Mouse (Mus musculus): Measurements from ENCODE around the gene Nlrx1. TPM values are rescaled to one million over a fixed set of nuclear protein-coding genes. Genes with fewer than 3 reads are reported as not detected.

The Nlrx1 gene
- polyA plus RNA-seq, 1 experiment from 2014 or later: 7.1 TPM

DNA sequence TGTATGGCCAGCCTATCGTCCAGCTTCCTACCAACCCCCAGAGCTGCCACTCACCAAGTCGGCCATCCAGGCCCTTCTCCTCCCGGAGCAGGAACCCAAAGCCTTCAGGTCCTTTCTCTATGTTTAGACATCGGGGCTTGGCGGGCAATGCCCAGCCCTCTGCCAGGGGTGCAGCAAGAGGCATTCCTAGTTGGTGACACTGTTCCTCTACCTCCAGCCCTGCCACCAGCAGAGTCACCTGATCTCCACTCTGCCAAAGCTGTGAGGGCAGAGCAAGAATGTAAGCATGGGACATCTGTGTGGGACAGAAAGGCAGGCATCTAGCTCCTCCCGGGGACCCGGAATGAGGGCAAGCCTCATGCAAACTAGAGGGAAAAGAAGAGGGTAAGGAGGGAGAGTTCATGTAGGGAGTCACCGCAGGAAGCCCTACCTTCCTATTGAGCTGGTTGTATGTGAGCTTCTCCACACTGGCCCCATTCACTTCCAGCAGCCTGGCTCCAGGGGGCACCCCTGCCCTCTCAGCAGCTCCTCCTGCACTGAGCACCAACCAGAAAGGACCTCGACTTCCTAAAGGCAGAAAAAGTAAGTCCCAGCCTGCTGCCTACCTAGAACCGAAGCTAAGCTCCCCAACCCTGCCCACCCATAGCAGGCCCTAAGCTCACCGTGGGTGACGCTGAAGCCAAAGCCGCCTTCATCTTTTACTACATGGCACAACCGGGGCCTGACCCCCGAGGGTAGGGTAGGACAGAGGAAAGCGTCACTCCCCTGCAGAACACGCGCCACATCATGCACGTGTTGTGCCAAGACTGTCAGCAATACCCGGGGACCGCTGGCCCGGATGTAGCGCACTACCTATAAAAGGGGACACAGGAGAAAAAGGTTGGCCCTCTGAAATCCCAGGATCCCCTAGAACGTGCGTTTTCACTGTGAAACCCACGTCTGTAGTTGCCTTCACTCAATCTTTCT is 18.9 kb downstream of the Nlrx1 start:
- Histone ChIP-seq H3K27me3 (no peaks in the 10 kb centered on the region), H3K4me3 (no peak overlapping the region), H3K4me2 (replicated peaks) (peak overlapping the region; percentile 31), H3K9me3 (no peaks in the 10 kb centered on the region), H3K4me1 (peaks cover 12% of the 10 kb centered on the region), H3K36me3 (no peaks in the 10 kb centered on the region), H3K27ac (no peak overlapping the region), H3K9ac (no peak overlapping the region)
- ATAC-seq (ENCODE audit: insufficient number of reproducible peaks, insufficient read depth, low FRiP score, low TSS enrichment): no peak
- WGBS: 47% methylated on average over 26 of the region's 26 CpGs

DNA sequence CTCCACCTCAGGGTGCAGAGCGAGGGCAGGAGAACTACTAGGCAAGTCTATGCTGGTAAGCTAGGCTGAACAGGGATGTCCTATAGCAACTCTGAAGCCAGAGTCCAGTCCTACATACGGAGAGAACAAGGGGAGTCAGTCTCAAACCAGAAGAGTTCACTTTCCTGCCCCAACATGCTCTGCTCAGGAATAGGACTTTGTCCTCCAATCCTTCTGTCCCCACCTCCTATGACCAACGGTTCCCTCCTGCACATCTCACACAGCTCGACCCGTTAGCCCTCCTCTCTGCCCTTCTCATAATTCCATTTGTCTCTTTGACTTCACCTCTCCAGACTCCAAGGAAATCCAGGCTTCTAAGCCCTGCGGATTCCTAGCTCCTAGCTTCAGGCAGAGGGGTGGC is 20.5 kb downstream of the Nlrx1 start:
- Histone ChIP-seq H3K36me3 (no peaks in the 10 kb centered on the region), H3K4me1 (0 out of 2 replicates have a peak, but pooled peaks cover 4% of the 10 kb centered on the region)
- 83% methylated on average over 6 of the region's 6 CpGs for WGBS

DNA sequence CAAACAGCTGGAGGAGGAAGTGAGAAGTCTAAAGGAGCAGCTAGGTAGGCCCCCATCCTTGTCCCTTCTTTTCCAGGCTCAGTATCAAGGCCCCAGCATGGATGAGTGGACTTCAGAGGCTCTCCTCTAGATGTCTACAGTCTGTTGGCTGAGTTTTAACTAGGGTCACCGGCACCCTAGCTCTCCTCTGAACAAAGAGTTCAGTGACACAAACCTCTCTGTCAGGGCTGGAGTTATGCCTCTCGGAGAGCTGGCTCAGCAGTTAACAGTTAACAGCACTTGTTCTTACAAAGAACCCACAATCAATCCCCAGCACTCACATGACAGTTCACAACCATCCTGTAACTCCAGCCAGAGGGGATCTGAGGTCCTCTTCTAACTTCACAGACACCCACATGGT is 24.8 kb downstream of the Nlrx1 start:
- ATAC-seq (ENCODE audit: insufficient number of reproducible peaks, insufficient read depth, low FRiP score, low TSS enrichment): no peak
- Histone ChIP-seq H3K4me3 (no peak overlapping the region), H3K36me3 (no peaks in the 10 kb centered on the region), H3K27me3 (no peaks in the 10 kb centered on the region), H3K9ac (no peak overlapping the region), H3K9me3 (no peaks in the 10 kb centered on the region), H3K27ac (no peak overlapping the region), H3K4me1 (no peaks in the 10 kb centered on the region), H3K4me2 (replicated peaks) (no peak overlapping the region)
- WGBS: 46% methylated on average over 2 of the region's 2 CpGs

More for the DNA sequence above, 20.5 kb downstream of the Nlrx1 start:
- H3K27me3 ChIP-seq: no peaks in the 10 kb centered on the region
- H3K27ac ChIP-seq: no peak overlapping the region
- no peak overlapping the region for H3K4me3 ChIP-seq
- H3K9me3 ChIP-seq: no peaks in the 10 kb centered on the region
- no peak for ATAC-seq (ENCODE audit: insufficient number of reproducible peaks, insufficient read depth, low FRiP score, low TSS enrichment)
- H3K4me2 ChIP-seq (replicated peaks): no peak overlapping the region
- no peak overlapping the region for H3K9ac ChIP-seq

DNA sequence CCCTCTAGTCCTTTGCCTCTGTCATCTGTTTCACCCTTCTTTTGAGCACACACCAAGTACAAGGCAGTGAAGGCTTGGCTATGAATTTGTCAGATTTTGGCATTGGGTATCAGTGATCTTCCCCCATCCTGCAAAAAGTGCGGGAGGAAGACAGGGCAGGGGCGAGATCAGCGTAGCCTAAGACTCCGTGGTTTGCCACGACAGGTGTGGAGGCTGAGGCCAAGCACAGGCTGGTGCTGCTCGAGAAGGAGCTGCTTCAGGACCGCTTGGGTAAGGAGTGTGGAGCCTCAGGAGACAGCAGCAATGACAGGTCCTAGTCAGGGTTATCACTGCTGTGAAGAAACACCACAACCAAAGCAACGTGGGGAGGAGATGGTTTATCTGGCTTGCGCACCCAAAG is 27.0 kb downstream of the Nlrx1 start:
- no peaks in the 10 kb centered on the region for H3K4me1 ChIP-seq
- H3K4me3 ChIP-seq: no peak overlapping the region
- no peaks in the 10 kb centered on the region for H3K27me3 ChIP-seq
- no peak for ATAC-seq (ENCODE audit: insufficient number of reproducible peaks, insufficient read depth, low FRiP score, low TSS enrichment)
- WGBS: 70% methylated on average over 9 of the region's 9 CpGs
- H3K9ac ChIP-seq: no peak overlapping the region
- H3K27ac ChIP-seq: no peak overlapping the region
- no peaks in the 10 kb centered on the region for H3K36me3 ChIP-seq
- H3K4me2 ChIP-seq (replicated peaks): no peak overlapping the region
- no peaks in the 10 kb centered on the region for H3K9me3 ChIP-seq

DNA sequence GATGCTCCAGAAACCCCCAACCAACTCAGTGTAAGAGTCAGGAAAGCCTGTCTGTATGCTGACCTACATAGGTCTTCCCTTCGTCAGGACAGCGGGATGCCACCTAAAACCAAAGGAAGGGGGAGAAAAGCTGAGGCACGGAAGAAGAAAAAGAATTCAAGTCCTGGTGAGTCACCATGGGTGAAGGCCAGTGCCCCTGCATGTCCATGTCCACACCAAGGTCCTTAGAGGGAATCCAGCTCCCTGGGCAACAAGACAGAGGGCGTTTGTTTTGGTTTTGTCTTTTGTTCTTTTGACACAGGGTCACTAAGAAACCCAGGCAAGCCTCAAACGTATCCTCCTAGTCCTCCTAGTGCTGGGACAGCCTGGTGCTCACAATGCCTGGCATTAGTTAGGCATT is 27.5 kb downstream of the Nlrx1 start:
- H3K27me3 ChIP-seq: no peaks in the 10 kb centered on the region
- H3K4me3 ChIP-seq: no peak overlapping the region
- no peaks in the 10 kb centered on the region for H3K36me3 ChIP-seq
- H3K27ac ChIP-seq: no peak overlapping the region
- H3K9ac ChIP-seq: no peak overlapping the region
- no peaks in the 10 kb centered on the region for H3K9me3 ChIP-seq
- 56% methylated on average over 5 of the region's 5 CpGs for WGBS
- no peak for ATAC-seq (ENCODE audit: insufficient number of reproducible peaks, insufficient read depth, low FRiP score, low TSS enrichment)
- no peak overlapping the region for H3K4me2 ChIP-seq (replicated peaks)
- no peaks in the 10 kb centered on the region for H3K4me1 ChIP-seq

DNA sequence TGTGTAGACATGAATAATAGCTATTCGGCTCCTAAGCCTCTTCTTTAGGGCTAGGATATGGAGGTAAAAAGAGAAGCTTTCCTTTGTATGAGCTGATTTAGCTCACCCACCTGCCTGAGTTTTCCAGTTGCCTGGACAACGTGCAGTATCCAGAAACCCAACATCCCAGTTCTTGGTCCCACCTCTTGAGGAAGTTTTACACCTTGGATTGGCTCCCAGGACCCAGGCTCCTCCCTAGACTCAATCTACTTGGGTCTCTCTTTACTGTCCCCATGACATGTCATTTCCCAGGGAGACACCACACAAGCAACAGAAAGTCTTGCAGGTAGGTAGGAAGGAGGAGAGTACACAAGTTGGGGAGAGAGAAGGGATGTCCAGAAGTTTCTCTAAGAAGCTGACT is 28.0 kb downstream of the Nlrx1 start, which contains the start of gene Ccdc153:
Ccdc153 (plus strand) TSS at position 278 of the 400 bp plus-strand sequence.
- Histone ChIP-seq H3K27ac (no peak within 1 kb of the TSS), H3K9me3 (no peaks in the 10 kb centered on the region), H3K4me1 (no peaks in the 10 kb centered on the region), H3K27me3 (no peaks in the 10 kb centered on the region), H3K4me3 (no peak within 1 kb of the TSS), H3K4me2 (replicated peaks) (no peak within 1 kb of the TSS), H3K36me3 (no peaks in the 10 kb centered on the region), H3K9ac (no peak within 1 kb of the TSS)
- no peak for ATAC-seq (ENCODE audit: insufficient number of reproducible peaks, insufficient read depth, low FRiP score, low TSS enrichment)
- 52% methylated on average over 2 of the region's 2 CpGs for WGBS

DNA sequence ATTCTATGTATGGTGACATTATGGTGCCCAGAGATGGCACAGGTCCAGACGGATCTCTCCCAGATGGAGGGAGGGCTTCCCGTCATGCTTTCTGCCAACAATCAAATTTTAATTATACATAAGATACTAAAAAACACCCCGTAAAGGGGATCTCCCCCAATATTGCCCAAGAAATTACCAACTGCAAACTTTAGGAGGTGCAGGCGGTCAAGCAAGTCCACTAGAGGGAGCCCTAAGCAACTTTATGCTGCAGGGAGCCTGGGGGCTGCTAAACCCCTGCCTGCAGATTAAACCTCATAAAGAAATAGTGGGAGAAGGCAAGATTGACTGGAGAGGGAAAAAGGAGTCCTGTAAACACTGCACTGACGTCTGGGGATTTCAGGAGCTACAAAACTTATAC is 29.0 kb downstream of the Nlrx1 start:
- no peak for ATAC-seq (ENCODE audit: insufficient number of reproducible peaks, insufficient read depth, low FRiP score, low TSS enrichment)
- Histone ChIP-seq H3K27ac (no peak overlapping the region), H3K36me3 (no peaks in the 10 kb centered on the region), H3K9me3 (no peaks in the 10 kb centered on the region), H3K4me3 (no peak overlapping the region), H3K4me2 (replicated peaks) (no peak overlapping the region), H3K4me1 (no peaks in the 10 kb centered on the region), H3K27me3 (no peaks in the 10 kb centered on the region), H3K9ac (no peak overlapping the region)
- WGBS: 12% methylated on average over 5 of the region's 5 CpGs

DNA sequence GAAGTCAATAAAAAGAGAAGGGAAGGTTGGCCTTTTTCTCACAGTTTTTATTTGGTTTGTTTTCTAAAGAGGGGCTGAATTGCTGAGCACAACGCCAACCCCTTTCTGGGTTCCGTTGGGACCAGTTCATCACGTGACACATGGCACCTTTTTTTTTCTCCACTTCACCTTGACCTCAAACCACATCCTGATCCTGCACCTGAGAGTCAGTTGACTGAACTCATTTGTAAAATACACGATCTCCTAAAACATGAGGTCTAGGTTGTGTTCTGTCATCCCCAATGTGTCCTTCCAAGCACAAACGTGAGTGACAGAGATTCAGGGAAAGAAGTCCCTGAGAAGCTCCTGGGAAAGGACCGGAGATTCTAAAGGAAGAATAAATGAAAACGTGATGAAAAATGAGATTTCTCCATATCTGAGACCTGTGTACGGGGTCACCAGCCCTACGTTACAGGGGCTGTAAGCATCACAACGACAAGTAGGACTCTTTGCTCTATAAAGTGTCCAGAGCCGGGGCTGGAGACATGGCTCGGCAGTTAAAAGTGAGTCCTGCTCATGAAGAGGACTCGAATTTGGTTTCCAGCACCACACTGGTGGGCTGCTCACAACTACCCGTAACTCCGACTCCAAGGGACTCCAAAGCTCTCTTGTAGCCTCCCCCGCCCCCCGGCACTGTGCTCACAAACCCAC is 29.8 kb downstream of the Nlrx1 start:
- WGBS: 79% methylated on average over 17 of the region's 17 CpGs
- H3K4me2 ChIP-seq (replicated peaks): no peak overlapping the region
- no peak overlapping the region for H3K27ac ChIP-seq
- H3K4me3 ChIP-seq: no peak overlapping the region
- no peak for ATAC-seq (ENCODE audit: insufficient number of reproducible peaks, insufficient read depth, low FRiP score, low TSS enrichment)
- no peak overlapping the region for H3K9ac ChIP-seq
- H3K4me1 ChIP-seq: no peaks in the 10 kb centered on the region
- H3K36me3 ChIP-seq: no peaks in the 10 kb centered on the region
- no peaks in the 10 kb centered on the region for H3K9me3 ChIP-seq
- H3K27me3 ChIP-seq: no peaks in the 10 kb centered on the region

DNA sequence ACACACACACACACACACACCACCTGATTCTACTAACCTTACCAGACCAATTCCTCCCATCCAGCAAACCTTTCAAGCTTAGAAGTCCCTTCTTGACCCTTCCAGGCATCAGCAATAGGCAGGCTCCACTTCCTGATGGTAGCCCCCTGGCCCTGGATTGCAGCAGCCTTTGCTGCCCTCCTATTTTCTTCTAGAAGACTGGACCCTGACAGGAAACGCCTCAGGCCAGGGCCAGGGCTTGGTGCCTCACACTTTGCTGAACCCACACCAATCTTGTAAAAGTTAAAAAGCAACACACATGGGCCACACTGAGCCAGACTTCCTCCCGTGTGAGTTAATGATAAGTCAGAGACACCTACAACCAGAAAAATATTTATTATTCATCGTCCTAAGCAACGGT is 31.3 kb downstream of the Nlrx1 start:
- no peaks in the 10 kb centered on the region for H3K36me3 ChIP-seq
- 58% methylated on average over 4 of the region's 4 CpGs for WGBS
- no peaks in the 10 kb centered on the region for H3K27me3 ChIP-seq
- no peak overlapping the region for H3K4me3 ChIP-seq
- H3K4me2 ChIP-seq (replicated peaks): no peak overlapping the region
- peaks cover 5% of the 10 kb centered on the region for H3K4me1 ChIP-seq
- H3K9me3 ChIP-seq: no peaks in the 10 kb centered on the region
- no peak overlapping the region for H3K9ac ChIP-seq
- H3K27ac ChIP-seq: no peak overlapping the region
- ATAC-seq (ENCODE audit: insufficient number of reproducible peaks, insufficient read depth, low FRiP score, low TSS enrichment): no peak

DNA sequence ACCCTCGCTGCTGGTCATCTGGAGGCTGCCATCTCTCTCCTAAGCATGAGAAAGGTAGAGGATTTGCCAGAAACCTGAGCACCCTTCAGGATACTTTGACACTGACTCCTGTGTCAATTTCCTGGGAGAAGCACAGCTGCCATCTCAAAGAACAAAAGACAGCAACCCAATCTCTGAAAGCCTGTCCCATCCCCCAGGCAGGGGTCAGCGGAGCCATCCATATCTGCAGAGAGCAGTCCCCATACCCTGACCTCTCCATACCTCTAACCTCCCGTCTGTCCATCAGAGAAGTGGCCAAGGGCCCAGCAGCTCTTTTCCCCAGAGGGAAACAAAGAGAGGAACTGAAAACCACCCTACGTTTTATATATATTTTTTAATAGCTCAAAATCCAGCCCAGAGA is 31.8 kb downstream of the Nlrx1 start:
- Histone ChIP-seq H3K4me2 (replicated peaks) (no peak overlapping the region), H3K36me3 (no peaks in the 10 kb centered on the region), H3K27ac (no peak overlapping the region), H3K27me3 (no peaks in the 10 kb centered on the region), H3K9ac (no peak overlapping the region), H3K4me3 (no peak overlapping the region), H3K4me1 (peaks cover 10% of the 10 kb centered on the region), H3K9me3 (no peaks in the 10 kb centered on the region)
- no peak for ATAC-seq (ENCODE audit: insufficient number of reproducible peaks, insufficient read depth, low FRiP score, low TSS enrichment)
- 34% methylated on average over 4 of the region's 4 CpGs for WGBS

DNA sequence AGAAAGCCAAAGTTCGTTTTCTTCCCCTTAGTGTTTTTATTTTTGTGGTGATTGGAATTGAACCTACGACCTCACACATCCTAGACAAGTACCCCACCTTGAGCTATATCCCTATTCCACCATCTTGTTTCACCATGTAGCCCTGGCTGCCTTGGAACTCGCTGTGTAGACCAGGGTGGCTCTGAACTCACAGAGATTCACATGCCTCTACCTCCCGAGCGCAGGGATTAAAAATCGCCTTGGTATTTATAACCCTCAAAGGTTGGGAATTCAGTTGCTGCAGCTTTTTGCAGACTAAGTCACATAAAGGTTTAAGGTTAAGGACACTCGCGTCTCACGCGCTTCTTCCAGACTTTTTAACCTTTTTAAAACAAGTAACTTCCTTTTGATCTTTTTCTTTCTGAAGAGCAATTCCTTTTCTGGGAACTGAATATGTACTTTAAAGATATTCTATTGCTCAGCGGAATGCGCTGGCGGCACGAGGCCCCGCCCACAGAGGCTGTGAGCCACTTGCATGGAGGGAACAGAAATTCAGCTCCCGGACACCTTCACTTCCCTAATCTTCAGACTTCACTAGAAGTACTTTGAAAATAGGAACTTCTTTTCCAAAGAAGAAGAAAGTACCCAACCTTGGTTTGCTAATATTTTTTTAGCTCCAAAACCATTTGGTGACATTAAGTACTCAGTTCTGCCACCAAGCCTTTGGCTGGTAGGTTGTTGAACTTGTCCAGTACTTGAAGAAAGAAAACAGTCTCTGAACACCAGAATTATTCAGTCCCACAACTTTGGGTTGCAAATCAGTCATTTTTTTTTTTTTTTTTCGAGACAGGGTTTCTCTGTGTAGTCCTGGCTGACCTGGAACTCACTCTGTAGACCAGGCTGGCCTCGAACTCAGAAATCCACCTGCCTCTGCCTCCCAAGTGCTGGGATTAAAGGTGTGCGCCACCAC is 33.6 kb downstream of the Nlrx1 start:
- WGBS: 25% methylated on average over 19 of the region's 19 CpGs
- Histone ChIP-seq H3K27ac (peak overlapping the region; percentile 96; the same call in 1 of the 2 replicates), H3K27me3 (no peaks in the 10 kb centered on the region), H3K36me3 (no peaks in the 10 kb centered on the region), H3K9ac (no peak overlapping the region), H3K9me3 (no peaks in the 10 kb centered on the region), H3K4me2 (replicated peaks) (peak overlapping the region; percentile 60), H3K4me3 (peak overlapping the region; percentile 78), H3K4me1 (peaks cover 11% of the 10 kb centered on the region)
- ATAC-seq (ENCODE audit: insufficient number of reproducible peaks, insufficient read depth, low FRiP score, low TSS enrichment): no peak; the same call in 1 of the 2 replicates
